In genomic region chr2:102312903-102313302, GRCm38 (mm10) we compare ENCODE assay signal across 23 mouse cellular contexts.
DNase-seq lines count a peak whose midpoint lies in the region; ATAC-seq lines count a peak whose summit lies in the region.
"Had no signal": no experiment of that assay in that cellular context is flagged by ENCODE, and none has a peak within 500 bp of the region (broad histone marks: within the 10 kb centered on the region; RNA-seq: fewer than 3 reads in every experiment).

No protein-coding gene starts in this region.

- no peaks in the 10 kb centered on the region for H3K27me3 ChIP-seq in hindbrain, embryonic 13.5 days
- H3K27me3 ChIP-seq: CH12.LX; embryonic facial prominence, embryonic 13.5 days; embryonic facial prominence, embryonic 15.5 days; forebrain, embryonic 12.5 days; Patski had no signal

- 100% methylated on average over 1 of the region's 1 CpGs for WGBS in hindbrain, embryonic 13.5 days

- H3K4me2 ChIP-seq in hindbrain, embryonic 13.5 days: no peak overlapping the region
- H3K4me2 ChIP-seq: embryonic facial prominence, embryonic 13.5 days; embryonic facial prominence, embryonic 15.5 days; forebrain, embryonic 12.5 days had no signal

- H3K4me1 ChIP-seq in hindbrain, embryonic 13.5 days (replicated peaks): no peaks in the 10 kb centered on the region
- H3K4me1 ChIP-seq: forebrain, embryonic 10.5 days; forebrain, embryonic 12.5 days had no signal

- no peaks in the 10 kb centered on the region for H3K36me3 ChIP-seq in hindbrain, embryonic 13.5 days
- H3K36me3 ChIP-seq: embryonic facial prominence, embryonic 13.5 days; embryonic facial prominence, embryonic 15.5 days; forebrain, embryonic 10.5 days; forebrain, embryonic 12.5 days had no signal

- no peak overlapping the region for H3K9ac ChIP-seq in hindbrain, embryonic 13.5 days
- H3K9ac ChIP-seq: embryonic facial prominence, embryonic 13.5 days; embryonic facial prominence, embryonic 15.5 days; forebrain, embryonic 12.5 days had no signal

- no peaks in the 10 kb centered on the region for H3K9me3 ChIP-seq in hindbrain, embryonic 13.5 days
- H3K9me3 ChIP-seq: embryonic facial prominence, embryonic 13.5 days; embryonic facial prominence, embryonic 15.5 days; forebrain, embryonic 10.5 days; forebrain, embryonic 12.5 days; G1E had no signal

- ATAC-seq in activated CD4-positive, CD25-positive, alpha-beta regulatory T cell, adult 4 months: peak; percentile 61
- peak; percentile 76 for ATAC-seq in inflammation-experienced regulatory T-cells, adult 6 months
- ATAC-seq in hindbrain, embryonic 13.5 days (ENCODE audit: low FRiP score): no peak
- ATAC-seq: forebrain, embryonic 14.5 days; forebrain, embryonic 16.5 days; Patski had no signal

- no peak overlapping the region for H3K27ac ChIP-seq in hindbrain, embryonic 13.5 days
- H3K27ac ChIP-seq: embryonic facial prominence, embryonic 13.5 days; embryonic facial prominence, embryonic 15.5 days; forebrain, embryonic 10.5 days; forebrain, embryonic 12.5 days had no signal

- no peak overlapping the region for H3K4me3 ChIP-seq in hindbrain, embryonic 13.5 days
- H3K4me3 ChIP-seq: embryonic facial prominence, embryonic 13.5 days; embryonic facial prominence, embryonic 15.5 days; erythroblast, embryonic 14.5 days; forebrain, embryonic 10.5 days; forebrain, embryonic 12.5 days had no signal

- peak; percentile 5 for DNase-seq in CD4-positive, CD25-positive, alpha-beta regulatory T cell, adult 2 months (ENCODE audit: low read depth, low spot score)
- DNase-seq in adrenal gland, adult (ENCODE audit: inconsistent age in 2 of 2, low spot score in 1 of 2): no peak
- DNase-seq in cerebellum, adult 11 months: no peak
- DNase-seq: adrenal gland, adult 8-10 months; adrenal gland, postnatal 14 days; adrenal gland, postnatal 36 days; cerebellum, adult 18-20 months; cerebellum, adult 8-10 months; cerebellum, adult 9-11 months; cerebellum, postnatal 14 days had no signal
